Mouse (Mus musculus) forebrain, embryonic 12.5 days (tissue): ENCODE measurements around the gene Tmcc2. TPM values are rescaled to one million over a fixed set of nuclear protein-coding genes. Genes with fewer than 3 reads are reported as not detected.

Experiments
- ATAC-seq: fragments of 200-750 bp; cut with Nextera tagmentation; 2 replicates; pipeline ENCODE4 v1.8.0; 2017; ENCODE audit warnings: moderate TSS enrichment; ENCODE audit not compliant: low FRiP score
- H3K27ac ChIP-seq: fragments of 300-500 bp; sonication (generic); 2 replicates; pipeline ENCODE4 v1.5.1; 2016; ENCODE audit warnings: mild to moderate bottlenecking
- H3K27me3 ChIP-seq: fragments of 300-500 bp; sonication (generic); 2 replicates; pipeline ENCODE4 v1.6.1; 2016; ENCODE audit warnings: mild to moderate bottlenecking
- H3K36me3 ChIP-seq: fragments of 300-500 bp; sonication (generic); replicated peaks from 2 replicates; pipeline ENCODE4 v1.6.1; 2016; ENCODE audit warnings: mild to moderate bottlenecking
- H3K4me1 ChIP-seq: fragments of 300-500 bp; sonication (generic); 2 replicates; pipeline ENCODE4 v1.6.1; 2016
- H3K4me2 ChIP-seq: fragments of 300-500 bp; sonication (generic); 2 replicates; pipeline ENCODE4 v1.6.1; 2016; ENCODE audit warnings: mild to moderate bottlenecking, moderate library complexity
- H3K4me3 ChIP-seq: fragments of 300-500 bp; sonication (generic); replicated peaks from 2 replicates; pipeline ENCODE4 v1.5.1; 2016; ENCODE audit warnings: mild to moderate bottlenecking
- H3K9ac ChIP-seq: fragments of 300-500 bp; sonication (generic); 2 replicates; pipeline ENCODE4 v1.6.1; 2016; ENCODE audit warnings: mild to moderate bottlenecking
- H3K9me3 ChIP-seq: fragments of 300-500 bp; sonication (generic); 2 replicates; pipeline ENCODE4 v1.6.1; 2016
- WGBS: fragments of 180-500 bp; shearing (Covaris S2); methylation state at CpG from one replicate; pipeline ENCODE4 v1.1.7; 2016; 5-methylcytosine and 5-hydroxymethylcytosine counted together
- polyA plus RNA-seq: library from polyadenylated mRNA; unstranded; fragments of >200 nt; fragmentation: Nextera tagmentation; extraction: Ambion mirVana; gene quantifications from 2 replicates; pipeline ENCODE4 v1.2.1, GENCODE M21; 2016

The Tmcc2 gene
- polyA plus RNA-seq, 1 experiment from 2014 or later = 26.9 TPM

DNA sequence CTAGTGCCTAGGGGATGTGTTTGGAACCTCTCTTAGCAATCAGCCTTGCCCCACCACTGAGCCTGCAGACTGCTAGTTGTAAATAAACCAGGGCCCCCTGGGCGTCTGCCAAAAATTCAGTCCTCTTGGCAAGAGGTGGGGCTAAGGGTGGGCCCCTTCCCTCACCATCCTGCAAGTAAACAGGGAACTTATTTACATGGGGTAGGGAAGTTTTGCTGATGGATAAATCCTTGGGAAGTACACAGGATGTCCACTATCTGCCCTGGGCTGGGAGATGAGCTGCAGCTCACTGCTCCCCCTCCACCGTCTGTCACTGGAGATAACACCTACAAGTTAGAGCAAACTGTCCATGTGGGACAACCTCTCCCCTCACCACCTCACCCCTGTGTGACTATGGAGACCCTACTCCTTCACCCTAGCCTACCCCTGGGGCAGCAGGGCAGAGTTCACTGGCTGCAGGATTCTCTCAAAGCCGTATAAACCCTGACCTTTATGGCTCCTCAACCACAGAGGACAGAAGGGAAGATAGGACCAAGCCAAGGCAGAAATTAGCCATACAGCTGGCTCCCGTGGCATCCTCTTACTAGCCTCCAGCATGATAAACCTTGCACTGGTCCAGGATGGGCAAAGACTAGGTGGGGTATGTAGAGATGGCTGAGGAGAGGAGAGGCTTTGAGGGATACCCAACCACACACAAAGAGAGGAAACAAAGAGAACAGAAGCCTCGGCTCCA lies 16.8 kb downstream of the Tmcc2 start:
- Histone ChIP-seq H3K36me3 (peaks cover 55% of the 10 kb centered on the region), H3K4me3 (no peak overlapping the region), H3K9me3 (no peaks in the 10 kb centered on the region), H3K9ac (no peak overlapping the region), H3K4me1 (peaks cover 64% of the 10 kb centered on the region), H3K27me3 (no peaks in the 10 kb centered on the region), H3K4me2 (no peak overlapping the region), H3K27ac (peak overlapping the region; percentile 27)
- ATAC-seq = no peak
- 55% methylated on average over 5 of the region's 5 CpGs for WGBS

DNA sequence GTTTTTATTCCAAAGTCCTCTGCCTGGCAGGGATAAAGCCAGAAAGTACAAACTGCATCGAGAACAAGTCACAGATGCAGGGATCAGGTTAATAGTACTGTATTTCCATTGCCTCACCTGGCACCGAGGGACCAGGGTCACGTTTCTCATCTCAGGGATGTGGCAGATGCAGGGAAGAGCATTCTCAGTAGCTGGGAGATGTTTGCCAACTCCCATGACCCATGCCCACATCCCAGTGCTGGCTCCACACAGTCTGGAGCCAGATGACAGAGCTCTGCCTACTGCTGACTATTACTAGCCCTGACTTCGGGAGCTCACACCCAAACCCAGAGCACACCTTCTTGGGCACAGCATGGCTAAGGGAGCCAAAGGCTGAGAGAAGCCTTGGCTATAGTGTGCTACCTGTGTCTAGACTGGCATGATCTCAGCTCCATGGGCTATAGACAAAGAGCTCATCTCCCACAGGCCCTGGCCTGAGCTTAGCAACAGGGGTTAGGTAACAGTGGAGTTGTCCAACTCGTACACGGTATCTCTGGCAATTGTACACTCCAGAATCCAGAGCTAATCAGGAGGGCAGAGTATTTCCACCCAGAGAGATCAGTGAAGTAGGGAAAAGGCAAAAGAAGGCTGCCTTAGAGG lies 18.1 kb downstream of the Tmcc2 start:
- Histone ChIP-seq H3K36me3 (peaks cover 42% of the 10 kb centered on the region), H3K4me2 (no peak overlapping the region), H3K4me1 (peaks cover 64% of the 10 kb centered on the region), H3K9me3 (no peaks in the 10 kb centered on the region), H3K4me3 (no peak overlapping the region), H3K9ac (no peak overlapping the region), H3K27me3 (no peaks in the 10 kb centered on the region), H3K27ac (peak overlapping the region; percentile 43)
- ATAC-seq = no peak
- 89% methylated on average over 6 of the region's 6 CpGs for WGBS

DNA sequence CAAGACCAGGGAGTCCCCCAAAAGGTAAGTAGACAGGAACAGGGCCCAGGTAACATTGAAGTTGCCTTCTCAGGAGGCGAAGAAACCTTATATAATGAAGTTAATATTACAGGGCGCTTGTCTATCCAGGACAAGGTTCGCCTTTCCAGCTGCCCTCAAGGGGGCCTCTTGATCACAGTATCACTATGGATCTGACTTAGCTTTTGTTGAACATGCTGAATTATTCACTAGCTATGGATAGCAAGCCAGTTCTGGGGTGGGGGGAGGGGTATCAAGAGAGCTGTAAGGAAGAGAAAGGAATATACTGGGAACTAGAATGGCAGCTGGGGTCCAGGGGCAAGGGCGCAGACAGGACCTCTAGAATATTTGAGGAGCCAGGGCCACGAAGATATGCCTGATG lies 18.7 kb downstream of the Tmcc2 start:
- Histone ChIP-seq H3K4me1 (peaks cover 64% of the 10 kb centered on the region), H3K9me3 (no peaks in the 10 kb centered on the region), H3K27ac (peak overlapping the region; percentile 43)

DNA sequence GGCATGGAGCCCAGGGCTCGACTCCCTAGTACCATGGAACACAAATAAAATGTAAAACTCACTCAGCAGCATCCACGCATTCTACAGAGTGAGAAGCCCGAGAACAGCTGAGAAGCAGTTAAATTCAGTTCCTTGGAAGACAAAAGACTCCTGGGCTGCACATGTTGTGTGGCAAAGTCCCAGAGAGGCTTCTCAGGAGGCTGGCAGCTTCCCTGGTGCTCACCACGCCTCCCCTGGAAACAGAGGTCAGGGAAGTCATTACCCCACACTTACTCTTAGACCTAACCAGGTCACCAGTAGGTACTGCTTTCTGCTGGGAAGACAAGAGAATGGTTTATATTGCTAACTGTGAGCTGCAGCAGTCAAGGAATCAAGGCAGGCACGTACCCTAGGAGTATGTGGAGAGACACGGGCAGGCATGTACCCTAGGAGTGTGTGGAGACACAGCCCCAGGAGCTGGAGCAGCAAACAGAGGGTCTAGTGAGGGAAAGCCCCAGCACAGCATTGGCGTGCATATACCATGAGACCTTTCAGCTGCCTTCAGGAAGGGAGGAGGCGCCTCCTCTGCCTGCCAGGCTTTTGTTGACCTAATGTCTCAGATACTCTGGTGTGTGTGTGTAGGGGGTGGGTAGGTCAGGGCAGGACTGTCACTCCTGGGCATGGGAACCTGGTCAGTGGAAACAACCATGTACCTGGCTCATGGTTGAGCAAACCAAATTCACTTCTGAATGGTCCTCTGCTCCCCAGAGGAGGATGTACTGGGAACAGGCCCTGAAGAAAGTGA lies 19.6 kb downstream of the Tmcc2 start:
- H3K27ac ChIP-seq = peak overlapping the region; percentile 33; the same call in 1 of the 2 replicates
- no peak for ATAC-seq
- peaks cover 64% of the 10 kb centered on the region for H3K4me1 ChIP-seq
- no peaks in the 10 kb centered on the region for H3K27me3 ChIP-seq
- no peak overlapping the region for H3K9ac ChIP-seq
- H3K4me3 ChIP-seq = no peak overlapping the region
- H3K4me2 ChIP-seq = no peak overlapping the region
- H3K9me3 ChIP-seq = no peaks in the 10 kb centered on the region
- 60% methylated on average over 8 of the region's 8 CpGs for WGBS
- H3K36me3 ChIP-seq = peaks cover 31% of the 10 kb centered on the region

More for the DNA sequence above, 18.7 kb downstream of the Tmcc2 start:
- WGBS = 76% methylated on average over 5 of the region's 5 CpGs
- H3K4me3 ChIP-seq = no peak overlapping the region
- no peak for ATAC-seq
- H3K9ac ChIP-seq = no peak overlapping the region
- no peaks in the 10 kb centered on the region for H3K27me3 ChIP-seq
- H3K4me2 ChIP-seq = no peak overlapping the region
- H3K36me3 ChIP-seq = peaks cover 36% of the 10 kb centered on the region

DNA sequence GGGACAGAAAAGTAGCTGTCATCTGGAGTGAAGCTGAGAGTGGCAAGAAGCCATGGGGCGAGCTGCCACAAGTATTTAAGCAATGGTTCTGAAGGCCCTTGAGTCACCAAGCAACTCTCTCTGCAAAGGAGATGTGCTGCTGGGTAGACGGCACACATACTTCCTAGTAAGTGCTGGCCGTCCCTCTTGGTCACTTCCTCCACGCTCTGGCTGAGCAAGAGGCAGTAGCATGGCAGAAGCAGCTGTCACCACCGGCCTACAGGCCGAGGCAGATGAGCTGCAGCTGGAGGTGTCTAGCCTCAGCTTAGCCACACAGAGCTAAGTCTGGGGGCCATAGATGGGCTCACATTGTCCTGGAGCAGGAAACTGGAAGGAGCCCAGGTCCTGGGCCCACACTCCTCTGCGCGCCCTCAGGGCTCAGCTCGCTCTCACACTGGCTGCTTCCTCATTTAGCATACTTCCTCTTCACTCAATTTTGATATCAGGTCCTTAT lies 20.4 kb downstream of the Tmcc2 start:
- H3K4me1 ChIP-seq = peaks cover 70% of the 10 kb centered on the region
- WGBS = 91% methylated on average over 9 of the region's 9 CpGs
- H3K36me3 ChIP-seq = peaks cover 34% of the 10 kb centered on the region
- no peak overlapping the region for H3K9ac ChIP-seq
- no peak overlapping the region for H3K4me2 ChIP-seq
- no peak overlapping the region for H3K4me3 ChIP-seq
- no peak for ATAC-seq
- no peaks in the 10 kb centered on the region for H3K27me3 ChIP-seq
- H3K9me3 ChIP-seq = no peaks in the 10 kb centered on the region
- H3K27ac ChIP-seq = no peak overlapping the region

DNA sequence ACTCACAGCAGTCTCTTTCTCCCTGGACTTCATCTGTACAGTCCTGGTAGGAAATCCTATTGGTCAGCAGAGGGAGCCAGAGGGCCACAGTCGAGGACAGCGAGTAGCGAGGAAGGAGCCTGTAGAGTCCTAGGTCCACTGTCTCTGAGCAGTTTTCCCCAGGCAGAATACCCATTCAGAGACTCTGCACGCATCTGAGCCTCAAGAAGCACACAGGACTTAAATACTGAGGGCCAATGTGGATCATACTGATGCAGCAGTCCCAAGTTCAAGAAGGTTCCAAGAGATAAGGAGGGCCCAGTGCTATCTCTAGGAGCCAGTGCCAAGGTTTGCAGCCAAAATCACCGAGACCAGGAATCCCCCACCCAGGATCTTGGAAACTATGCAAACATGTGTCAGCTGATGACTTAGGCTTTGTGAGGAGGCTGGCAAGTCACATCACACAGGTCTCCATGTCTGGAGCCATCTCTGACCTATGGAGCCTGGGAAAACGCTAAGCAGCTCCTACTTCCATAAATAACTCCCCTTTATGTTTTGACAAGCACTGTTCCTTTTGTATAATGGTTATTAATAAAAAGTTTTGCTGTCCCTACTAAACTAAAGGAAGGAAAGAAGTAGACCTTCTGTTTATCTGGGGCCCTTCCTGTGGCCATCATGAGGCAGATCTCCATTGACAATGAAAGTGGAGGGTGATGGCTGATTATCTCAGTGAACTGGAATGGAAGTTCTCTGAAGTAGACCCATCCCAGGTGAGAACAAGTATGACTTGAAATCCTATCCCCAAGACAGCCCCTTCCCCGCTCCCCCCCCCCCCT lies 23.2 kb downstream of the Tmcc2 start:
- peaks cover 43% of the 10 kb centered on the region for H3K4me1 ChIP-seq
- no peak overlapping the region for H3K4me3 ChIP-seq
- H3K9ac ChIP-seq = no peak overlapping the region
- no peaks in the 10 kb centered on the region for H3K27me3 ChIP-seq
- peaks cover 31% of the 10 kb centered on the region for H3K36me3 ChIP-seq
- no peak overlapping the region for H3K4me2 ChIP-seq
- WGBS = 37% methylated on average over 7 of the region's 7 CpGs
- no peaks in the 10 kb centered on the region for H3K9me3 ChIP-seq
- peak; percentile 77 for ATAC-seq
- no peak overlapping the region for H3K27ac ChIP-seq

DNA sequence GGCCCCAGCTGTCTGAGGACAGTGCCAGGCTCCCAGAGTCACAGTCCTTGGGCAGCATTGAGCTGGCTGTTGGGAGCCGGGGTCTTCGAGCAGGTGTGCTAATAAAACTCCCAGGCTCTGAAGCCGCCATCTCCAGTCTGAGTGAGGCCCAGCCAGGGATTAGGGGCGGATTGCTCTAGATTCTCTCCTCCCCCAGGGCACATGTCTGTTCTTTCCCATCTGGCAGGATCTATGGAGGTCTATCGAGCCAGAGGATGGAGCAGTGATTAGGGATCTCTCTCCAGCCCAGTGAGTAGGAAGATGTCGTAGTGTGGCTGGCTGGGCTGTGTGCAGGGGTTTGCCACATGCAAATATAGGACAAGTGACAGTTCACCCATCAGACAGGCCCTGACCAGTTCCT lies 24.1 kb downstream of the Tmcc2 start:
- Histone ChIP-seq H3K4me1 (peaks cover 33% of the 10 kb centered on the region), H3K4me3 (no peak overlapping the region), H3K27ac (peak overlapping the region; percentile 53; the same call in 1 of the 2 replicates), H3K36me3 (peaks cover 40% of the 10 kb centered on the region), H3K9ac (no peak overlapping the region), H3K27me3 (no peaks in the 10 kb centered on the region), H3K9me3 (no peaks in the 10 kb centered on the region), H3K4me2 (no peak overlapping the region)
- peak; percentile 21; the same call in 1 of the 2 replicates for ATAC-seq
- 80% methylated on average over 6 of the region's 6 CpGs for WGBS

DNA sequence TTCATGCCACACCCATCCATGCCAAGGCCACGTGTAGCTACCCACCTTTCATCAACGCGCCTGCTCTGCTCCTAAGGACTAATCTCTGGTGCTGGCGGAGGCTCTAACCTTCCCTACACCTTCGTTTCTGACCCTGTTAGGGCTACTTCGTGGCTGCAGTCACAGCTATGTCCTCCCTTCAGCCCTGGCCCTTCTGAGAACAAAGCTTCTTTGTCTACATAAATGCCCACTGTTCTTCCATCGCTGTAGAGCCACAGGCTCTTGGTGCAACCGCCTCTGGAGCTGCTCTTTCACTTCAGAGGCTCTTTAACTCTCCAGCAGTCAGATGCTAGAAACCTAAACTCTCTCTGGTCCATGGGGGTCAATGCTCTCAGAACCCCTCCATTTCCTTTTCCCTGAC lies 24.8 kb downstream of the Tmcc2 start:
- Histone ChIP-seq H3K9ac (0 out of 2 replicates have a peak overlapping the region, but pooled peaks have one; percentile 17), H3K27ac (peak overlapping the region; percentile 53), H3K36me3 (peaks cover 40% of the 10 kb centered on the region), H3K4me3 (0 out of 2 replicates have a peak overlapping the region, but pooled peaks have one; percentile 1), H3K9me3 (no peaks in the 10 kb centered on the region), H3K27me3 (no peaks in the 10 kb centered on the region), H3K4me1 (peaks cover 26% of the 10 kb centered on the region), H3K4me2 (no peak overlapping the region)
- no peak for ATAC-seq
- 45% methylated on average over 8 of the region's 8 CpGs for WGBS

DNA sequence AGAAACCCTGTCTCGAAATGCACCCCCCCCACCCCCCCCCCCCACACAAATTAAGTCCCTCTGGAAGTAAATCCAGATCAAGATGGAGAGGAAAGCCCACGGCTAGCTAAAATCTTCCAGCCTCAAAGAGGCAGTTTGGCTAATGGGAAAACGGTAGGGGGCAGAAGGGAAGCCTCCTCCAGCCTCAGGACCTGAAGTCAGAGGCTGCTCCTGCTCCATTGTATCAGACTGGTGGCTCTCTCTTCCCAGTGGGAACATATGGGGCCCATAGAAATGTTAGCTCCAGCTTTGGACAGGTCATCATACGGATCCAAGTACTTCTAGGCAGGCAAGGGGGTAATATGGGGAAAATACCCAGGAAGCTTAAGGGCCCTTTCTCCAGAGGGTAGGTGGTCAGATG lies 25.4 kb downstream of the Tmcc2 start:
- ATAC-seq = no peak
- Histone ChIP-seq H3K36me3 (peaks cover 42% of the 10 kb centered on the region), H3K4me3 (no peak overlapping the region), H3K4me2 (no peak overlapping the region), H3K4me1 (peaks cover 20% of the 10 kb centered on the region), H3K27me3 (no peaks in the 10 kb centered on the region), H3K9me3 (no peaks in the 10 kb centered on the region), H3K27ac (no peak overlapping the region), H3K9ac (0 out of 2 replicates have a peak overlapping the region, but pooled peaks have one; percentile 17)
- 35% methylated on average over 4 of the region's 4 CpGs for WGBS

DNA sequence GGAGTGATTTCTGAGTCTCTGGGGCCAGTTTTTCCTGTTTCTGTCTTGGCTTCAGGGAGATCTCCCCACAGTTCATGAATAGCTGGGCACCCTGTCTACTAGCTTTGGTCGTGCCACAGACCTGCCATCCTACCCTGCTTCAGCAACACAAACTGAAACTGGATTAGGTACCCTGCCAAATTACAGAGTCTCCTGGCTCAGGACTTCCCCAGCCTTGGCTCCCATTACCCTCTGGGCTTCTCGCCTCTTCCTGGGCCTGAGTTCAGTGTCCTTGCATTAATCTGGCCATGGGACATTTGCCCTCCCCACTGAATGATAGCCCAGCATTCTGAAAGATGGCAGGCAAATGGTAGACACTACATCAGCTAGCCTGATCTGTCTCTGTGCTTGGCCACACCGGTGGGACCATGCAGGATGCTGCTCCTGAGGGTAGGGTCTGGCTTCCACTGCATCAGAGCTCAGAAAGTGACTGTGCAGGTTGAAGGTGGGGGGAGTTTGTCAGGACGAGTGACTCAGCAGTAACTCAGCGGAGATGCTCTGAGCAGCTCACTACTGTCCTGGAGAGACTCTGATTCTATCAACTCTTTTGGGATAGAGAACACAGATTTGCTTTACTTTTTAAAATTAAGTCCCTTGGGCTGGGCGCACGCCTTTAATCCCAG lies 26.1 kb downstream of the Tmcc2 start:
- no peak overlapping the region for H3K4me2 ChIP-seq
- no peak for ATAC-seq
- WGBS = 88% methylated on average over 7 of the region's 7 CpGs
- H3K4me3 ChIP-seq = no peak overlapping the region
- H3K36me3 ChIP-seq = peaks cover 42% of the 10 kb centered on the region
- no peaks in the 10 kb centered on the region for H3K9me3 ChIP-seq
- no peak overlapping the region for H3K9ac ChIP-seq
- peaks cover 20% of the 10 kb centered on the region for H3K4me1 ChIP-seq
- no peaks in the 10 kb centered on the region for H3K27me3 ChIP-seq
- H3K27ac ChIP-seq = no peak overlapping the region

DNA sequence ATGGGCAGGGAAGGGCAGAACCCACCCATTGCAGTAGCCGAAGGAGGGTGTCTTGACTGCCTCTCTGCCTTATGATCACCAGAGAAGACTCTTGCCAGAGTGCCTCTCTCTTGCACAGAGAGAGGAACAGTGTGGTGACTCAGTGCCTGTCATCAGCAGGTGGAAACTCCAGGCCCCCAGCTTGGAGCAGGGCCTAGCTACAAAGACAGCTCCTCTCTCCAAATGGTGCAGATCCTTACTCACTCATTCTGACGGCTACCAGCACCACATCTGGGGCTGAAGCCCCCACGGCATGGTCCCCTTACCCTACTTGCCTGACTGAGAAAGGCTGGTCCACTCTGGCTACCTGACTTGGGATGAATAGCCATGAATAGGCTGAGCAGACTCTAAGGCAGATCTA lies 26.7 kb downstream of the Tmcc2 start:
- peaks cover 46% of the 10 kb centered on the region for H3K36me3 ChIP-seq

More for the DNA sequence above, 26.7 kb downstream of the Tmcc2 start:
- no peak overlapping the region for H3K4me2 ChIP-seq
- H3K4me3 ChIP-seq = no peak overlapping the region
- no peak overlapping the region for H3K27ac ChIP-seq
- peaks cover 20% of the 10 kb centered on the region for H3K4me1 ChIP-seq
- 85% methylated on average over 3 of the region's 3 CpGs for WGBS
- no peak overlapping the region for H3K9ac ChIP-seq
- no peaks in the 10 kb centered on the region for H3K9me3 ChIP-seq
- no peak for ATAC-seq
- no peaks in the 10 kb centered on the region for H3K27me3 ChIP-seq
